Mouse (Mus musculus) adrenal gland, adult 8-10 months (tissue): Measurements from ENCODE around the gene Bri3bp. TPM values are rescaled to one million over a fixed set of nuclear protein-coding genes. Genes with fewer than 3 reads are reported as not detected.
"Not testable (repeated sequence)": the region's sequence is repeated elsewhere in the genome, so short reads cannot be mapped to it uniquely, and the experiment has no call there.

Experiments
- DNase-seq: peaks from one replicate; pipeline ENCODE4 v3.0.0; 2022
- total RNA-seq, 4 experiments: library from RNA; stranded (reverse); gene quantifications; 2 replicates each; pipeline ENCODE4 v1.2.4; 2022

Bri3bp gene
- total RNA-seq = 10 to 100 TPM; 27.8 to 35.6 (median 31.6) TPM

DNA sequence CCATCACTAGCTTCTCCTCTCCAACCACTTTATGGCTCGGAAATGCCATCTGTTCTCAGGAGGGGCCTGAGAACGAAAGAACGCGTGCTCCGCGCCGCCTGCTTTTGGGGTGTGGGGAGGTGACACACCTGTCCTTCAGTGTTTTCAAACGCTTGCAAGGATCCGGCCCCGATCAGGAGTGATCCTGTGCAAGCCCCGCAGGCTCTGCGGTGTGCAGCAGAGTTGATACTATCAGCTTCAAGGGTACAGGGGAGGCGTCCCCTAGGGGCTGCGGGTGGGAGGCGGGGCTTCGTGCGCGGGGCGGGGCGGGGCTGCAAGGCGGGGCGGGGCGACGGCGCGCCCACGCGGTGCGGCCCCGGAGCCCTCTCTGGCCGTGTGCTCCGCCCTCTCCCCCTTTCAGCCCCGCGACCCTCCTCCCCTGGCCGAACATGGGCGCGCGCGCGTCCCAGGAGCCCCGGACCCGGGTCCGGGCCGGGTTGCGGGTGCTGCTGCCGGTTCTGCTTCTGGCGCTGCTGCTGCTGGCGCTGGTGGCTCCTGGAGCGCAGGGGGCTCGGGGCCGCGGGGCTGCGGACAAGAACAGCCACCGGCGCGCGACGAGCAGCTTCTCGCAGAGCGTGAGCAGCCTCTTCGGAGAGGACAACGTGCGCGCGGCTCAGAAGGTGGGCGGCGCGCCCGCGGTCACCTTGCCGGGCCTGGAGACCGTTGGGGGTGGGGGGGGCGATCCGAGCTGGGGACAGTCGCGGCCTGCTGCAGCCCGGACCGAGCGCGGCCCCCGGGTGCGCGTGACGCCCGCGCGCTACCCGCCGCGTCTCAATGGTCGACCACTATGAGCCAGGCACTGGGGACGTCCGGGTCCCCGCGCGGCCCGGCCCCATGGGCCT, at the start of gene Bri3bp:
Bri3bp (plus strand) TSS at position 335 of the 881 bp plus-strand sequence.
- no peak for DNase-seq

DNA sequence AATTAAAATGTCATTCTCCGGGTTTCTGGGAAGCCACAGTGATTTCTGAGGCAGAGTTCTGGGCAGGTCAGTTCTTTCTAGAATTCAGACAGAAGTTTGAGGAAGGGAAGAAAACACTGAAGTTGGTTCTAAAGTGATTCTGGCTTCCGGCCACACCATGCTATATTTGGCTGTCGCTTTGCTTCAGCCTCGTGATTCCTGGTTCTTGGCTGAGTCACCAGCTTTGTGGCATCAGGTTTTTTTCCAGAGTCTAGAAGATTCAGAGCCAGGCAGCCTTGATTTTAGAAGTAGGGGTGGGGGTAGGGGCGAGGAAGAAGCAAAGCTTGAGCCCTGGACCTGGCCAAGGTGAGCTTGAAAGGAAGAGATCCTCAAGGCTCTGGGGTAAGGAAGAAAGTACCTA, 49.8 kb upstream of the Bri3bp start:
- peak; percentile 85 for DNase-seq

DNA sequence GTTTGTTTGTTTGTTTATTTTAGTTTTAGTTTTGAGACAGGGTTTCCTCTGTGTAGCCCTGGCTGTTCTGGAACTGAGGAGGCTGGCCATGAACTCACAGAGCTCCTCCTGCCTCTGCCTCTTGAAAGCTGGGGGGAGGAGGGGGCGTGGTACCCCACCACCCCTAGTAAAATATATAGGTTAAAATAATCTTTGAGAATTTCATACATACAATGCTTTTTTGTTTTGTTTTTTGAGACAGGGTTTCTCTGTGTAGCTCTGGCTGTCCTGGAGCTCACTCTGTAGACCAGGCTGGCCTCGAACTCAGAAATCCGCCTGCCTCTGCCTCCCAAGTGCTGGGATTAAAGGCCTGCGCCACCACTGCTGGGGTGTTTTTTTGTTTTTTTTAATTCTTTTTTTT, 49.2 kb upstream of the Bri3bp start:
- not testable (repeated sequence) for DNase-seq

DNA sequence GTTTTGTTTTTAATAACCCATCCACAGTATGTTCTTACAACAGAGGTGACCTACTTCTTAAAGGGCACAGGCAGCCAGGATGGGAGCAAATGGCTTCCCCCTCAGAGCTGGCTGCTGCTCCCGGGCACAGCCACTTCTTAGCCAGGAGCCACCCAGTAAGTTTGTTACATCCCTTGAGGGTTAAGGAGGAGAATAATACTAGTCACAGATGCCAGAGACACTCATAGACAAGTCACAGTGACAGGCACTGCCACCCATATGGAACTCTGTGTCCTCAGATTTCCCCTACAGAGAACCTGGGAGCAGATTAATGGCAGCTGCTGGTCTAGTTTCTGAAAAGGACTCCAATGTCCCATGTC, 48.8 kb upstream of the Bri3bp start:
- no peak for DNase-seq

DNA sequence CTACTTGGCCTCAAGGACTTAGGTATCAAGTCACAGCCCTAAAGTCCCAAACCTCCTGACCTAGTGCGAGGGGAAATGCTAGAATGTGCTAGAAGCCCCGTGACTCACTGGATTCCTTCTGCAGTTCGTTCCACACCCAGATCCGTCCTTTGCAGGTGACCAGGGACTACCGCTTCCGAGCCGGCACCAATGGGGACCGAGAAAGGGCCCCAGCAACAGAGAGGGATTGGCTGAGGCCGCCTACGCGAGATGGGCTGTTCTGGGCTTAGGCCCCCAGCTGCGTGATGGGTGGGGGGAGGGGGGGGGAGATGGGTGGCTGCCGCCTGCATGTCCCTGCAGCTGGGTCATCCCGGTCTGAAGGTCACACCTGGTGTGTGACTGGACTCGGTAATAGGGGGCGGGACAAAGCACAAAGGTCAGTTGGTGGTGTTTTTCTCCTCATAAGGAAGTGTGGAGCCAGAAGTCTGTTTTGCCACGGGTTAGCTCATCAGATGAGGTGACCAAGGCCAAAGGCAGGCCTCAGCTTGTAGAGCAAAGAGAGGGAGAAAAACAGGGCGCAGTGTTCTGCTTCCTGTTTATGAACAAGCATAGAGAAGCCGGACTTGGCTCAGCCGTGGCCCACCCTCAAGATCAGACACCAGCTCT, 48.3 kb upstream of the Bri3bp start:
- peak; percentile 97 for DNase-seq

DNA sequence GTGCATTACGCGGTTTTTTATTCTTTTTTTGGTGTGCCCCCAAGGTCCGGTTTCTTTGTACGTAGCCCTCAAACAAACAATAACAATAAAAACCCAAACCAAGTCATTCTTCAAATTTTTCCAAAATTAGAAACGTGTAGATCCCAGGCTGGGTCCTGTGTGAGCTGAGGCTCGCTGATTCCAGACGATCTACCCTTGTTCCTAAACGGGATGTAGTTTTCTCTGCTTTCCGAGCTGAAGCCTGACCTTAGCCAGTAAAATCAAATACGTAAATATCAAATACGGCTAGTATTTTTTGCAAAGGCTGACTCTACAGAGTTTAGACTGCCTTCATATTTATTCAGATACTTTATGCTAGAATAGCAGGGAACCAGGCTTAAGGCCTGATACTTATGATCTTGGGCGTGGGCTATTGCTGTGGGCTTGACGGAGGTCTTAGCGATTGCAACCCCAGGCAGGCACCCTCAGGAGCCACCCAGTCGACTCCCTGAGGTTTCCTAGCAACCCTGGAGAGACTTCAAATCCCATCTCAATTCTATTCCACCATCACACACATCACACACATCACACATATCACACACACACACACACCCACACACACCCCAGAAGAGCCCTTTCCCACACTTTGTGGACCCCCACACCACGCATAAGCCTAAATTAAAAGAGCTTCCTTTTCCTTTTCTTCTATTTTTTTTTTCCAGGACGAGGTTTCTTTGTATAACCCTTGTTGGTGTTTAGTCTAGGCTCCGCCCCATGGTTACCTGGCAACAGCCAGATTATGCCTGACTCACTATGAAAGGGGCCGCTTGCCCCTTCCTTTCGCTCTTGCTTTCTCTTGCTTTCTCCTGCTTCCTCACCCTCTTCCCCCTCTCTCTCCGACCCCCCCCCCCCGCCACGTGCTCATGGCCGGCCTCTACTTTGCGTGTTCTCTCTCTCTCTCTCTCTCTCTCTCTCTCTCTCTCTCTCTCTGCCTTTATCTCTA, 47.5 kb upstream of the Bri3bp start:
- peak; percentile 77 for DNase-seq

DNA sequence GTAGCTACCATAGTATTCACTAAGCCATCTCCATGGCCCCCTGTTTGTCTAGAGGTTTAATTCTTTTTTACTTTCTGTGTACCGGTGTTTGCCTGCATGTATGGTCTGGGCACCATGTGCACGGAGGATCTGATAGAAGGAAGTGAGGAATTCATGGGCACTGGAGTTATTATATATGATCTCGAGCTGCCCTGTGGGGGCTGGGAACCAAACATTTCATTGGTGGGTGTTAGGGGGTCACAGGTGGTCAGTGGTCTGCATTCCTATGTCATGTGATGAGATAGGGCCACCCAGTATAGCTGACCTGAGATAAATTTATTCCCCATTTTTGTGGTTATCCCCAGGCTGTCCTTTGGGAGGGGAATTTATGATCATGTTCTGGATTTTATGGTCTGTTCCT, 46.4 kb upstream of the Bri3bp start:
- no peak for DNase-seq

DNA sequence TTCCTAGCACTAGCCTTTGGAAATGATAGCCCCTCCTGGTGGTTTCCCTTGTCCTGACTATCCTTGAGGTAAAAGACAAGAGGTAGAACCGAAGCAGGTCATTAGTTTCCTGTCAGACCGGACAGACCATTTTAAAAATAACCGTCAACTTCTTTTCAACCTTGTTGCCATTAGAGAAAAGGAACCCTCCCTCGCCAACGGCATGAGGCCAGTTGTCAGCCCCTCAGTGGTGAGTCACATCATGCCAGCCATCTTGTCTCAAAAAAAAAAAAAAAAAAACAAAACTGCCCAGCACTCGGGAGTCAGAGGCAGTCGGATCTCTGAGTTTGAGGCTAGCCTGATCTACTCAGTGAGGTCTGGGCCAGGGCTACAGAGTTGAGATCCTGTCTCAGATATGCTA, 40.5 kb upstream of the Bri3bp start:
- DNase-seq = no peak

DNA sequence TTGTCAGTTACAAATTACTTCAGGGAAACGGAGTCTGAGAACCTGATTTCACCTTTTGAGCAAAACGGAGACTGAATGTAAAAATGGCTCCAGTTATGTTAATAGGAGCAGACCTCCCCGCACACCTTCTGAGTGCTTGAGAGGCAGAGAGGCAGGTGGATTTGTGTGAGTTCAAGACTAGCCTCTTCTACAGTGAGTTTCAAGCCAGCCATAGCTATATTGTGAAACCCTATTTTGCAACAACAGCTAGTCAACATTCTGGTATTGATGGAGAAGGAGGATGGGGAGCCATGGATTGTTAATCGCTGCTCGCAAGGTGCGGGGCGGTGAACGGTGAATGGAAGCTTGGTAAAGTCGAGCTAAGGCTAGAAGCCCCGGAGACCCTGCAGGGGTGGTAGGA, 38.9 kb upstream of the Bri3bp start:
- DNase-seq = no peak

DNA sequence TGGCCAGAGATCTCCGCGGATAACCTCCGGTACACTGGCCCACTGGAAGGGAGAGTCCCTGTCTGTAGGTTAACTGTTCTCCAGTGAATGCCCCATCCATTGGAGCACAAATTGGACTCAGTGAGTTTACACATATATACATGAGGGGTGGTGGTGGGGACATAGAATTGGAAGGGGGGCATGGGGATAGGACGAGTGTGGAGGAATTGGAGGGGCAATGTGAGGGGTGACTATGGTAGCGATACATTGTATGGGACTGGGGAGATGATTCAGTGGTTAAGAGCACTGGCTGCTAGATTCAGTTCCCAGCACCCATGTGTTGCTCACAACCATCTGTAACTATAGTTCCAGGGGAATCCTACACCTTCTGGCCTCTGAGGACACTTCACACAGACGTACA, 38.4 kb upstream of the Bri3bp start:
- no peak for DNase-seq

DNA sequence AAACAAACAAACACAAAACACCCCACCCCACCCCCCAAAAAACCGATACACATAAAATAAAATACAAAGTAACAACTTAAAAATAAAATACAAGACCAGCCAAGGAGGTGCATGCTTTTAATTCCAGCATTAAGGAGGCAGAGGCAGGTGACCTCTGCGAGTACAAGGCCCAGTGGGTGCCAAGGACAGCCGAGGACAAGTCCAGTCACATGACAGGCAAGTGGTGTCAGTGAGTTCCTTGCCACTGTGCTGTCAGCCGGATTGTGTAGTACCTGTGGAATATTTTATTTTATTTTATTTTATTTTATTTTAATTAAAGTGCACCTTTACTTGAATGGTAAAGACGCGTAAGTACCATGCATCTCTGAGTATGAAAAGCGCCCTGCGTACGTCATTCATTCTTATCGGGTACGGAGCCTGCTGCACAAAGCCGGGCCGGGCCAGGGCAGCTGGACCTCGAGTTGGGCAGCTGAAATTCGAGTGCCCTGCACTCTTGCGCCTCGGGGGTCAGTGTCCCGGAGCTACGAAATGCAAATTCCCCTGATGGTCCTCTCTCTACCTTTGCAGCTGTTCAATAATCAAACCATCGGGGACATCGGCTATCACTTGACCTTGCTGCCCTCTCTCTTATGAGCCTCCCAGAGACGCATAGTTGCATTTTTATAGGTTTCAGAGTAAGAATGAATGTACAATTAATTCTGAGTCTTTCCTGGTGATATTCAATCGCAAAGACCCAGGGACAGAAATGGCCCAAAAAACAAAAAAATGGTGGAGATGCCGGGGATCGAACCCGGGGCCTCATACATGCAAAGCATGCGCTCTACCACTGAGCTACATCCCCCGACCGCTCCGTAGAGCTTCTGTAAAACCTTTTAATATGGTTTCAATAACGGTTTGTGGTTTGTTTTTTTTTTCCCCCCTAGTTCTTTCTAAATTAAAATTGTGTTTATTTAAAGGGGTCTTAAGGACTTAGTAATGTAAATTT, 37.6 kb upstream of the Bri3bp start:
- DNase-seq = peak; percentile 62

DNA sequence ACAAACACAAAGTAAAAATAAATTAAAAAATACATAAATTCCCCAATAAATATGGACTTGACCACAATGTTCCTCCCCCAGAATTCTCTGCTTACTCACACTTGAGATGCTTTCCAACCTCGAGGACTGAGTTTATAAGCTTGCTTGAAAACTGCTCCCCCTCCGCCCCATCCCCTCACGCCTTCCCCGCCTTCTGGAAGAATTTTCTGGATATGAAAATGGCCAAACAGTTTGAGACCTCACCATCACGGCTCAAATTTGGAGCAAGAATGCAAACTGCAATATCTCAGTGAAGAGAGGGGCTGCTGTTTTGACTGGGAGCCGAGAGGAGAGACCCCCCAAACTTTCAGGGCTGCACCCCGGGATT, 36.8 kb upstream of the Bri3bp start:
- DNase-seq = no peak

DNA sequence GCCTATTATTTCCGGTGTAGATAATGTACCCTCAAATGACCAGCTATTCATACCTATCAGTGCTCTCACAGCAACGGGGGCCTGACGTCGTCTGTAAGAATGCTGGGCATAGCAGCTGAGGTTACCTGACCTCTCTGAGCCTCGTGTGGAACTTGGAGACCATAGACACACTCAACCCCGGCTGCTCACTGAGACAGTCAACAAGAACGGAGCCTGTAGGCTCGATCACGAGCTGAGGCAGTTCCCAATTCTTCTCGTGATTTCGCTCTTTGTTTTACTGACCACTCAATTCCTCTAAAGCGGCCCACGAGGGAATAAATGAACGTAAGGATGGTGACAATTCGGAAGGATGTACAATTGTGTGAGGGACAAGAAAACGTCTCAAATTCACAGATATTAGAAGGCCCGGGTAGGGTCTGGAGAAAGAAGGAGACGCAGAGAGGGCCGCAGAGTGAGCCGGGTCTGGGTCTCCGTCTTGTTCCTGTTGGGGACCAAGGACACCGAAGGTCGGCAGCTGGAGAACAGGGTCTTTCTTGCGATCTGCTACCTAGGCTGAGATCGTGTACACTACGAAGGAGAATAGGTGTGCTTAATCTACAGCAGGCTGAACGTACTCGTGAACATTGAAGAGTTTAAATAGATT, 36.3 kb upstream of the Bri3bp start:
- DNase-seq = peak; percentile 55

DNA sequence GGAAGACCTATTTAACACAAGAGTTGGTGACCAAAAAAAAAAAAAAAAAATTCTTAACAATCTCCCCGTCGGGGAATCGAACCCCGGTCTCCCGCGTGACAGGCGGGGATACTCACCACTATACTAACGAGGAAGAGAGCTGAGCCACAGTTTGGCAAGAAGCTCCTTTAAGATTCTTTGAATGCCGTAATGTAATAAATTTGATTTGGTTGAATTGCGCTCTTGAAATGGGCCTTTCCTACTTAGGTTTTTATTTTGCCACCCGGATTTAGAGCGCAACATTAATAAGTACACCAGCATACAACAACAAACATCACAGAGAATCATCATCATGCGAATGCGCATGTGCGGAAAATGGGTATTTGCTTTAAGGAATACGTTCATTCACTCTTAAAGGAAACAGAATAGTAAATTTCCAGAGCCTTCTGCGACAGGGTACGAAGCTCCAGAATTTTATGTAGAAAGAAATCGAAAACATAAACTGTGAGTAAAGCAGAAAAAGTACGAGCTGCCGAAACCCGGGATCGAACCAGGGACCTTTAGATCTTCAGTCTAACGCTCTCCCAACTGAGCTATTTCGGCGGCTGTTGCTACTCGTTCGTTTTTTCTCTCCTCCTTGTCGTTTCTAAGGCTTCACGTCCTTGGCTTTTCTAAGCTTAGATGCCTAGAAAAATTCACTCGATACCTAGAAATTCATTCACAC, 35.7 kb upstream of the Bri3bp start:
- peak; percentile 78 for DNase-seq

DNA sequence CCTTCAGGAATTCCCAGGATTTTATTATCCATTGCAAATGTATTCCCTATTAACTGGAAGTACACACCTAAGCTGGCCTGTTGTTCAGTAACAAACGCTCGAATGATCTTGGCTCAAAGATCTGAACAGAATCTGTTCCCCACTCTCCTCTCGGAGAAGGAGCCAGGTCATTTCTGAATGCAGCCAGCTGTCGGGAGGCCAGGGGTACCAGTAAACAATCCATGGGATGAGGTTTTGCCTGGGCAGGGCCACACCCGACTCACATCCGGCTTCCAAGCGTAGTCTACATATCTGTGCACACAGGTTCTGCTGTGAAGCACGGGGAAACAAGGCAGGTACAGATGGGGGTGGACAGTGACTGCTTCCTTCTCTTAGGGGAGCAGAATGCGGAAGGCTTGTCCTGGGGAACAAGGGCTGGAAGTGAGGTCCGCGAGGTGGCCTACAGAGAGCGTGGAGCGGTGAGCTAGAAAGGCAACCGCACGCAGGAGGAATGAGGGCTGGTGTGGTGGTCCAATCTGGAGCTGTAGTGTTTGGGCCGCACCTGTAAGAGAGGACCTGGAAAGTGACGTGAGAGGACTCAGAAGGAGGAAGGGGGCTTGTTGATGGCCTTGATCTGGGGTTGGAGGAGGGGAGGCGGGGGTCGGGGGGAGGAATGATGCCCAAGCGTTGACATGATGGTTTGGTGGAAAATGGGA, 34.9 kb upstream of the Bri3bp start:
- DNase-seq = peak; percentile 63

DNA sequence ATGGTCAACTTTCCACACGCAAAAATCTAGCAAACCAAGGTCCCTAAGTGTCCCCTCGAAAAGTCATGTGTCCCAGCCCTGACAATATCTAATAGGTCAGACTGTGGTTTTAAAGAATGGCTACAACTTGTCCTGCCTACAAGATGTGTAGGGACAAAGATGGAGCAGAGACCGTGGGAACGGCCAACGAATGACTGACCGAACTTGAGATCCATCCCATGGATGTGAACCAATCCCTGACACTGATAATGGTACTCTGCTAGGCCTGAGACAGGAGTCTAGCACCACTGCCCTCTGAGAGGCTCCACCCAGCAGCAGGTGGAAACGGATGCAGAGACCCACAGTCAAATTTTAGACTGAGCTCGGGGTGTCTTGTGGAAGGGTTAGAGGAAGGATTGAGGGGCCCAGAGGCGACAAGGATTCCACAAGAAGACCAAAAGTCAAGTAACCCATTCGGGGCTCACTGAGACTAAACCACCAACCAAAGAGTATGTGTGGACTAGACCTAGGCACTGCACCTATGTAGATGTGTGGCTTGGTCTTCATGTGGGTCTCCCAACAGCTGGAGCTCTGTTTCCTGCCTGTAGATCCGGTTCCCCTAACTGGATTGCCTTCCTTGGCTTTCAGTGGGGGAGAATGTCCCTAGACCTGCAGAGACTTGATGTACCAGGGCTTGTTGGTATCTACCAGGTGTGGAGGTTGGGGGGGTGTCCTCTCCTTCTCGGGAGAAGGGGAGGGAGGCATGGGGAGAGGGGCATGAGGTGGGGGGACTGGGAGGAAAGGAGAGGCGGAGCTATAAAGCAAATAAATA, 34.1 kb upstream of the Bri3bp start:
- no peak for DNase-seq

DNA sequence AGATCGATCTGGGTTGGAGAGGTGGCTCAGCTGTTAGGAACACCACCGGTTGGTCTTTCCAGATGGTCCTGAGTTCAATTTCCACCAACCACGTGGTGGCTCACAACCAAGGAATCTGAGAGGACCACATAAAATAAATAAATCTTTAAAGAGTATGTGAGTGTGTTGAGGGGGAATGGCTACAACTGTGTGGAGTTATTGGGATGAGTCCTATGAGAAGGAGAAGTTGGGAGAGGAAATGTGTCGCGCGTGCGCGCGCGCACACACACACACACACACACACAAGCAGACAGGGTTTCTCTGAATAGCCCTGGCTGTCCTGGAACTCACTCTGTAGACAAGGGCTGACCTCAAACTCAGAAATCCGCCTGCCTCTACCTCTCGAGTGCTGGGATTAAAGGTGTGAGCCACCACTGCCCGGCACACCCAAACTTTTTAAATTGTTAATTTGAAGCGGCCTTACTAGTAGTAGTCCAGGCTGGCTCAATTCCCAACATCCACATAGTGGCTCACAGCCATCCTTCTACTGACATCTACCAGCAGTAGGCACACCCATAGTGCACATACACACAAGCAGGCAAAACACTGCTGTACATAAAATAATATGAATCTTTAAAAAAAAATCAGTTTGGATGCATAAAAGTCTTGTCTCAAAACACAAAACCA, 33.3 kb upstream of the Bri3bp start:
- no peak for DNase-seq

DNA sequence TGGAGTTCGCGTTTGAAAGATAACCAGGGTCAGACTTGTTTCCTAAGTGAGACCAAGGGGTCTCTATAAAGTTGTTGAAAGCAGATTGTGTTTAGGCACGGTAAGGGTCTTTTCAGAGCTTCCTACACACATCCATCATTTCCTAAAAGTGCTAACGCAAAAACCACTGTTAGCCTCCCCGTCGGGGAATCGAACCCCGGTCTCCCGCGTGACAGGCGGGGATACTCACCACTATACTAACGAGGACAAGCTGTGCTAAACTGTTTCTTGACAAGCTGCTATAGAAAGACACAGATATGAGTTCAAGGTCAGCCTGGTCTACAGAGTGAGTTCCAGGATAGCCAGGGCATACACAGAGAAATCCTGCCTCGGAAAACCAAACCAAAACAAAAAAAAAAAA, 32.5 kb upstream of the Bri3bp start:
- peak; percentile 78 for DNase-seq
